Mouse (Mus musculus) heart, adult 18-20 months (tissue): Measurements from ENCODE around the gene Mrpl52. TPM values are rescaled to one million over a fixed set of nuclear protein-coding genes. Genes with fewer than 3 reads are reported as not detected.

ENCODE experiments used
- DNase-seq, 2 experiments: peaks; one replicate each; pipeline ENCODE4 v3.0.0; 2021 to 2022; ENCODE audit warnings: mixed read lengths in 1 of 2
- long read RNA-seq, 2 experiments: library from polyadenylated mRNA; stranded (forward); transcript quantifications; one replicate each; pipeline ENCODE4 v2.0.0; 2021
- total RNA-seq, 2 experiments: library from RNA; stranded (reverse); gene quantifications; 2 replicates each; pipeline ENCODE4 v1.2.3; 2021

Gene Mrpl52
- total RNA-seq: 100 to 1,000 TPM; 122 to 150 TPM
- long read RNA-seq, experiment 1, transcript Mrpl52-201 (5 exons, 418 nt): major isoform, 106 of 119 reads
- long read RNA-seq, experiment 1, partial matches to known transcripts: 1 of 119 reads
- long read RNA-seq, experiment 1, other reads (novel, unspliced or antisense): 6 of 119 reads
- long read RNA-seq, experiment 2, transcript Mrpl52-201 (5 exons, 418 nt): major isoform, 89 of 104 reads
- long read RNA-seq, experiment 2, partial matches to known transcripts: 2 of 104 reads
- long read RNA-seq, experiment 2, other reads (novel, unspliced or antisense): 10 of 104 reads

DNA sequence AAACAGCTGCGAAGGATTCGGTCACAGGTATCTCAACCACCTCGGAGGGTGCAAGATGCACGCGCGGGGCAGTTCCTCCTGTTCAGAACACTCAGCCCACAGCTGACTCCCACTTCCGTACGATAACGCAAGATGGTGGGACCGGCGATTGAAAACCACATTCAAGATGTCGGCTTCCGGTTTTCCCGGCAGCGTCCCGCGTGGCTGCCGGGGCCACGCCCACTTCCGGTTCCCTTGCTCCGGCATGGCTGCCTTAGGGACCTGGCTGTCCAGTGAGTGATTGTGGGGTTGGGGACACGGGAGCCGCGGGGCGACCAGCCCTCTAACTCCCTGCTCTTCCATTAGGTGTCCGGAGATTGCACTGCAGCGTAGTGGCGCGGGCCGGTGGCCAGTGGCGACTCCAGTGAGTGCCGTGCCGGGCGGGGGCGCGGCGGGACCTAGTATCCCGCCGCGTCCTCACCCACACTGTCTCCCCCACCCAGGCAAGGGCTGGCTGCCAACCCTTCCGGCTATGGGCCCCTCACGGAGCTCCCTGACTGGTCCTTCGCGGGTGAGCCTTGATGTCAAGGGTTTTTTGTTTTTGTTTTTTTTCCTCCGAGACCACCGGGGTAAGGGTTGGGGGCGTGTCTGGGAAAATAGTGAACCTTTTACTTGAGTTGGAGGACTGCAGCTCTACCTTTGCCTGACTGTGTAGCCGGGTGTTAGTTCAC, at the start of gene Mrpl52:
TSS of gene Mrpl52 (plus strand) at position 221 of the 710 bp plus-strand sequence.
- DNase-seq: peak; percentile 94 to 95

- no peak for DNase-seq
Measured at GRCm38 (mm10) chr14:54377166-54377565, 49.5 kb upstream of the Mrpl52 start.

GRCm38 (mm10) chr14:54379571-54379970, 47.1 kb upstream of the Mrpl52 start:
- DNase-seq: no peak

DNA sequence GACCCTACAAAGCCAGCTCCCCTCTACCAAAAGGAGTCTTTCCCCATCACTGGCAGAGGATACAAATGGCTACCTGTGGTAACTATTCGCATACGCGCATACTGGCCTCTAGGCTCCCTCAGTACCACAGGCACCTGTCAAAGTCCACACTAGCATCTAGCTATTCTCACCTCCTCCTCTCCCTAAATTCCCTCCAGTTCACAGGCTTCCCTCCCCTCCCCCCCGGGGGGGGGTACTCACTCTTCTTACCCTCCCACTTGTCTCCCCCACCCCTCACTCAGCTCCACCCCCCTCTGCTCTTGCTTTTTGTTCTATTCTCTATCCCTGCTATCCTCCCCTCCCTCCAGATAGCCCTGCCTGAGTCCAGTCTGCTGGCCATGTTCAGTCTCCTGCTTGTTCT, 46.1 kb upstream of the Mrpl52 start:
- no peak for DNase-seq

DNA sequence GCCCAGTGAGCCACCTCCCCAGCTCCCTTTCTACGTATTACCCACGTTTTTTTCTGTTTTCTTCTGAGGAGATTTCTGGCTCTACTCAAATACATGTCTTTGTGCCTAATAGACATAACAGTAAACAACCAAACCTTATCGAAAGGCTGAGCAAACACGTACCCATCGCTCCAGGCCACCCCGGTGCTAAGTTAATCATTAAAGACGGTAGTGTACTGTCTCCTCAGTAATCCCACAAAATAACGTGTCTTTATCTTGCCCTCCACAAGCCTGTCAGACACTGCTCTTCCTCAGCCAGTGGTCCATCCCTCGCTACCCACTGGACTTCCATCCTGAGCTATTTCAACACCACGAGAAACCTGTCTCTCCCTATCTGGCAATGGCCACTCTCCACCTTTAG, 44.9 kb upstream of the Mrpl52 start:
- no peak for DNase-seq

DNA sequence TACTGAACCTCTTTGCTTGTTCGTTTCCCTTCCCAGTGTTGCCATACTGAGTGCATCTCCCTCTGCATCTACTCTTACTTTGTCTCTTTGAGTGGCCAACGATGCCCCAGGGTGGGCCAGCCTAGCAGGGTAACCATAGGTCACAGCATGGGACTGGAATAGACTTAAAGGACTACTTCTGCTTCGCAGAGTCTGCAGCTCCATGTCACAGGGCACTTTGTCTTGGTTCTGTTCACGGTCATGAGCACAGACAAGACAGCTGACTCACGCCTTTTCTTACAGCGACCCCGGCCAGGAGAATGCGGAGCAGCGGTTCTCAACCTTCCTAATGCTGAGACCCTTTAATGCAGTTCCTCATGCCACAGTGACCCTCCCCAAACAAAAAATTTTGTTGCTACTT, 44.1 kb upstream of the Mrpl52 start:
- no peak for DNase-seq

- DNase-seq: peak; percentile 29 to 57
Measured at GRCm38 (mm10) chr14:54383355-54383771, 43.3 kb upstream of the Mrpl52 start.

GRCm38 (mm10) chr14:54384396-54384795, 42.3 kb upstream of the Mrpl52 start:
- no peak for DNase-seq

GRCm38 (mm10) chr14:54385968-54386618, 40.6 kb upstream of the Mrpl52 start:
- DNase-seq: no peak

GRCm38 (mm10) chr14:54387546-54387945, 39.2 kb upstream of the Mrpl52 start:
- DNase-seq: no peak

DNA sequence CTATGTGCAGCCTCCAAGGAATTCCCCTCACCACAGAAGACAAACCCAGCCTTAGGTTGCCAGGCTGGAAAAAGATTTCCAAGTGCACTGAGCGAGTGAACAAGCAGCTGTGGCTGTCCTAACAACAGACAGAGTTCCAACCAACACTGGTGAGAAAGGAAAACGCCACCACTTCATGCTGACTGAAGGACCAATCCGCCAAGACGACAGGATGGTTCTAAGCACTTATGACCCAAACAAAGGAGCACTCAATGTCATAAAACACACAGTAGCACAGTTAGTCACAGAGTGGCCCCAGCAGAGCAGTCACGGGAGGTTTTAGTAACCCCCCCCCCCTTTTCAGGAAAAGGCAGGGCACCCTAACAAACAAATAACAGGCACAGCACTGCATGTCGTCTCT, 35.9 kb upstream of the Mrpl52 start:
- no peak for DNase-seq

- no peak for DNase-seq
Measured at GRCm38 (mm10) chr14:54393794-54394193, 32.9 kb upstream of the Mrpl52 start.

- DNase-seq: no peak
Measured at GRCm38 (mm10) chr14:54394309-54394708, 32.4 kb upstream of the Mrpl52 start.

GRCm38 (mm10) chr14:54396685-54397084, 30.0 kb upstream of the Mrpl52 start:
- DNase-seq: no peak

DNA sequence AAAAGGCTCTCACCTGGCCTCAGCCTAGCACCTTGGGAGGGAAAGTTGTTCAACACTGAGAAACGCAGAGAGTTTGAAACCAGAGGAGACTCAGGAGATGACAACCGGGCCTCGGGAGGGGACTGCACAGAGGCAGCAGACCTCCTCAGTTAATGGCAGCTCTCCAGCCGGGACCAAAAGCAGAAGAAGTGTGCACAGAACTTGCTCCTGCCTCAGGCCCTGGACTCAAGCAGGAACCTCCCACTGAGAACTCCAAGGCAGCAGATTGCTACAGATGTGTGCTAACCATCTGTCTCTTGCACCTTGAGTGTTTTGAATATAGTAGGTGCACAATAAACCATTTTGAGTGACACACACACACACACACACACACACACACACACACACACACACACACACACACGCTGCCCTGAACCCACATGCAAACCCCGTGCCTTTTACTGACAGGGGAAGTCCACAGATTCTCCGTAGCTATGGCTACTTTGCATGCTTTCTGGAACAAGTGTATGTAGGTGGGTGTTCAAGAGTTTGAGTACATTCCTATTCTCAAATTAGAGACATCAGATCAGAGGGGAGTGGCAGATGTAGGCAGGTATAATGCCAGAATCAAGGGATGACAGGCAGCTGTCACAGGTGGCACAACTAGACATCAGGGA, 28.7 kb upstream of the Mrpl52 start:
- DNase-seq: no peak

GRCm38 (mm10) chr14:54398528-54398916, 28.2 kb upstream of the Mrpl52 start:
- no peak for DNase-seq

GRCm38 (mm10) chr14:54398921-54399382, 27.8 kb upstream of the Mrpl52 start:
- DNase-seq: no peak

DNA sequence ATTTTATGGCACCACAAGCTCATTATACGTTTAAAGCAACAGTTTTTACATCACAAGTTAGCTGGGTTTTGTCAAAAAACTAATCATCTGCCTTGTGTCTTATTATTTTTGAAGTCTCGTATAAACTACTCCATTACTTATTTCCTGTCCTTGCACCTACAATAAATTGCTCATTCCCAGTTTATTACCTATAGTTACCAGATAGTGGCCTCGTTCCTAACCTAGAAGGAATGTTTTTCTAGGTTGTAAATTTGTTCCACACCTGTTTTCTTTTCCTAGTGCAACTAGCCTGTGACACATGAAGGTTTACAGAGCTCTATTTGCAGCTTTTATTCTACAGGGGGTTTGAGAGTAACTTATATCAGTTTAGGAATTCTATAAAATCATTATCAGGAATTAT, 25.0 kb upstream of the Mrpl52 start:
- DNase-seq: no peak

GRCm38 (mm10) chr14:54408336-54409056, 18.2 kb upstream of the Mrpl52 start:
- DNase-seq: no peak

- no peak for DNase-seq
Measured at GRCm38 (mm10) chr14:54409057-54409645, 17.6 kb upstream of the Mrpl52 start.

DNA sequence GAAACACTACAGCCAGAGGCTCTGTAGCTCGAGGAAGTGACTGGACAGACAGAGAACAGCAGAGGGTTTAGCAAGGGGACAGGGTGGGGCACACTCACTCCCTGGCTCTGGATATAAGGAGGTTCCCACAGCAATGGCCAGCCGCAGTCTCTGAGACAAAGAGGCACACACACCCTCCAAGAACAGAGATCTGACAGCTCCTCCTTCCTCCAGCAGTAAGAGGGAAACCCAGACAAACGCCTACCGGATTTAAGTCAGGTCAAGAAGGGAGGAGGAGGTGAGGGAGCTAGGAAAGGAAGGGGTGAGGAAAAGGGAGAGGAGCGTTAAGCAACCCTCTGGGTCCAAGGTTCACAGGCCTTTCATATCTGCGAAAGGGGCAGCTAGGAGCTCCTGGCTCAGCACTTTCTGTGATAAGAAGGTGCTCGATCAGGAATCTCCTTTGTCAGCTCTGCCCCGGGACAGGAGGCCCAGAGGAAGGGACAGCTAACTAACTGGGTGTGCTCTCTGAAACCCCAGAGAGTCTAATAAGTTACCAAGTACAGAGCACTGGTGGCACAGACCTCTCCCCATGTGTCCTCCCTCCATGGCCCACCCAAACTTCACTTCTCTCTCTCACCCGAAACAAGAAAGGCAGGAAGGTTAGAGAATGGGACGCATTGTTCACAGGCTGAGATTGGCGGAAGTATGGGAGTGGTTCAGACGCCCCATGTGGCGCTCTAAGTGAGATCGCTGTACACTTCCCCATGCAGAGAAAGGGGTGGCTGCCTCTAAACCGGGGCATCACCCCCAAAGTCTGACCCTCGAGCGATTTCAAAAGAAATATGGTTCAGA, 16.5 kb upstream of the Mrpl52 start:
- peak; percentile 64 to 68 for DNase-seq
